Mouse (Mus musculus) left cerebral cortex, adult 11 months (tissue): Measurements from ENCODE around the gene Cd300c2.
"Not testable (repeated sequence)": the region's sequence is repeated elsewhere in the genome, so short reads cannot be mapped to it uniquely, and the experiment has no call there.

ENCODE experiments used
- DNase-seq: peaks from one replicate; pipeline ENCODE4 v3.0.0; 2022; ENCODE audit warnings: low spot score

Cd300c2 gene

DNA sequence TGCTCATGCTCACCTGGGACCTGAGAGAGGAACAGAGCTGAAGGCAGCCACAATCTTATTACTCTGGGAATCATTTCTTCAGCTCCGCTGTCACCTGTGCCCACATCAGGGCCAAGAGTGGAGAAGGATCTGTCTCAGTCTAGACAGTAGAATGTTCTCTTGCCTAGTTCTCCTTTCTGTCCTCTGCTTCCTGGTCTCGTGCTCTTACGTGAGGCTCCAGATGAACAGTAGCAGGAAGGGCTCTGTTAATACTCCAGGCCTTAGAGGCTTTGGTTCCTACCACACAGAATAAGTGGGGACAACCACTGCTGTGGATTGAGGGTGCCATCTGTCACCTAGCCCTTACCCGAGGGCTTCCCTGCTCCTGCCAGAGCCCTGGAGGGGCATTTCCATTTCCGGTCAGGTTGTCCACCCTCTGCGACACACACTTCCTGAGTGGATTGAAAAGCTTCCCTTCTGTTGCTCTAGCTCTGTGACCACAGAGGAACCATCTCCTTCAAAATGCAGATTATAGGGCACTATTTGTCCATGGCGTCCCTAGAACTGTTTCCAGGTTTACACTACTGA lies at the start of gene Cd300c2:
Gene Cd300c2 (minus strand): TSS at position 407 of the 567 bp plus-strand sequence.
- DNase-seq: no peak

DNA sequence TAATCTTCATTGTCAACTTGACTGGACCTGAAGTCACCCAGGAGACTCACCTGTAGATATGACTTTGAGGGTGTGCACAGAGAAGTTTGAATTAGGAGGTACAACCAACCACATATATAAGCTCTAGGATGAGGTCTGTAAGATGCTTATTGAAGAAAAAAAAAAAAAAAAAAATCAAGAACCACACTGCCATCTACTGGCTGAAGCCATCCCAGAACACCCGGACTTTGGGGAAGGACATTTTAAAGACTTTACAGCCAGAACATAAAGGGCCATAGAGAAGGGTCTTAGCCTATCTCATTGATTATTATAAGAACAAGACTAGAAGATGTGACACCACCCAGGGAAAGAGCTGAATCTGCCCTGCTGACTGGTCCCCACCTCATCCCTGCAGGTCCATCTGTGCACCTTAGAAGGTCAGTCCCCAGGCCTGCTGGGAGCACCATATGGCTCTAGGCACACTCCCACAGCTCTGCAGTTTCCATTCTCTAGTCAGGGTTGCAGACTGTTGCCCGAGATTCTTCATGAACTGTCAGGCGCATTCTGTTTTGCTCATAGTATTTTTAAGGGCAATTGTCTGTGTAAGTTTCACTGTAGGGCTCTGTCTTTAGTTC lies 47.7 kb upstream of the Cd300c2 start:
- no peak for DNase-seq

DNA sequence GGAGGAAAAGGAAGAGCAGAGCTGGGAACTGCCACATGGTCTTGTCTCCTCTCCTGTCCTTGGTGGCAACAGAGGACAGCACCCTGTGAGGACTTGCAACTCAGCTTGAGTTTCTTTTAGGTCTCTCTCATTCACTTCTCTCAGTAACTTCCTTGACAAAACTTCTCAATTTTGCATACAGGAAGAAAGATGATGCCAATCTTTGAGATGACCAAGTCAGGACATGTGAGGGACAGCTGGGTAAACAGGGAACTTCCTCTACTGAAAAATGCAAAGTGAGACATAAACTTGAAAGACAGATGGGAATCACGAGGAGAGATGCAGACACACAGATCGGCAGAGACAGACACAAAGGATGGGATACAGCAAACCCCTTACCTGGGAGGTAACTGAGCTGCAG lies 46.6 kb upstream of the Cd300c2 start, which contains the start of gene Cd300ld3:
Gene Cd300ld3 (minus strand): TSS at position 151 of the 400 bp plus-strand sequence.
- DNase-seq: no peak

DNA sequence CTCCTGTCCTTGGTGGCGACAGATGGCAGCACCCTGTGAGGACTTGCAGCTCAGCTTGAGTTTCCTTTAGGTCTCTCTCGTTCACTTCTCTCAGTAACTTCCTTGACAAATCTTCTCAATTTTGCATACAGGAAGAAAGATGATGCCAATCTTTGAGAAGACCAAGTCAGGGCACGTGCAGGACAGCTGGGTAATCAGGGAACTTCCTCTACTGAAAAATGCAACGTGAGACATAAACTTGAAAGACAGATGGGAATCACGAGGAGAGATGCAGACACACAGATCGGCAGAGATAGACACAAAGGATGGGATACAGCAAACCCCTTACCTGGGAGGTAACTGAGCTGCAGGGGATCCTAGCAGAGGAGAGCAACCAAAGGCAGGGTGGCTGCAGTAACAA lies 36.0 kb upstream of the Cd300c2 start, which contains the start of gene Cd300ld5:
Gene Cd300ld5 (minus strand): TSS at position 101 of the 400 bp plus-strand sequence.
- DNase-seq: not testable (repeated sequence)

DNA sequence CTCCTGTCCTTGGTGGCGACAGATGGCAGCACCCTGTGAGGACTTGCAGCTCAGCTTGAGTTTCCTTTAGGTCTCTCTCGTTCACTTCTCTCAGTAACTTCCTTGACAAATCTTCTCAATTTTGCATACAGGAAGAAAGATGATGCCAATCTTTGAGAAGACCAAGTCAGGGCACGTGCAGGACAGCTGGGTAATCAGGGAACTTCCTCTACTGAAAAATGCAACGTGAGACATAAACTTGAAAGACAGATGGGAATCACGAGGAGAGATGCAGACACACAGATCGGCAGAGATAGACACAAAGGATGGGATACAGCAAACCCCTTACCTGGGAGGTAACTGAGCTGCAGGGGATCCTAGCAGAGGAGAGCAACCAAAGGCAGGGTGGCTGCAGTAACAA lies 25.2 kb upstream of the Cd300c2 start, which contains the start of gene Cd300ld4:
Gene Cd300ld4 (minus strand): TSS at position 101 of the 400 bp plus-strand sequence.
- DNase-seq: not testable (repeated sequence)

DNA sequence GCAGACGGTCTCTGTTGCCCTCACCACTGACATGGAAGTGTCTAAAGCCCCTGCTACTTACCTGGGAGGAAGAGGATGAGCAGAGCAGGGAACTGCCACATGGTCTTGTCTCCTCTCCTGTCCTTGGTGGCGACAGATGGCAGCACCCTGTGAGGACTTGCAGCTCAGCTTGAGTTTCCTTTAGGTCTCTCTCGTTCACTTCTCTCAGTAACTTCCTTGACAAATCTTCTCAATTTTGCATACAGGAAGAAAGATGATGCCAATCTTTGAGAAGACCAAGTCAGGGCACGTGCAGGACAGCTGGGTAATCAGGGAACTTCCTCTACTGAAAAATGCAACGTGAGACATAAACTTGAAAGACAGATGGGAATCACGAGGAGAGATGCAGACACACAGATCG lies 14.4 kb upstream of the Cd300c2 start, which contains the start of gene Cd300ld2:
Gene Cd300ld2 (minus strand): TSS at position 101 of the 400 bp plus-strand sequence.
- not testable (repeated sequence) for DNase-seq

DNA sequence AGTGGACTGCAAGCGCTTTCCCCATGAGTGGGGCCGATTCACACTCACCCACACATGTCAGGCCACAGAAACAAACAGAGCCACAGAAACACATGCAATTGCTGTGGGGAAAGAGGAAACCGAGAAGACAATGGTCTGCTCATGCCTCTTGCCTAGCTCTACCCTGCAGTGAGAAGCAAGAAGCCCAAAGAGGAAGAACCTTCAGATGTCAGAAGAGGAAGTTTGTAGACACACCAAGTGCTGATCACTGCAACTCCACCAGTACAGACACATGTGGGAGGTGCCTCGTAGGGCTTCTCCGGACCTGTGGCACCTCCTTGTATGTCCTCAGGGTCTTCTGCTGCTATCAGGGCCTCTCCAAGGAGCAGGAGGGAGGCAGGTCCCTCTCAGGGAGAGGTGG lies 2.4 kb upstream of the Cd300c2 start:
- DNase-seq: no peak

DNA sequence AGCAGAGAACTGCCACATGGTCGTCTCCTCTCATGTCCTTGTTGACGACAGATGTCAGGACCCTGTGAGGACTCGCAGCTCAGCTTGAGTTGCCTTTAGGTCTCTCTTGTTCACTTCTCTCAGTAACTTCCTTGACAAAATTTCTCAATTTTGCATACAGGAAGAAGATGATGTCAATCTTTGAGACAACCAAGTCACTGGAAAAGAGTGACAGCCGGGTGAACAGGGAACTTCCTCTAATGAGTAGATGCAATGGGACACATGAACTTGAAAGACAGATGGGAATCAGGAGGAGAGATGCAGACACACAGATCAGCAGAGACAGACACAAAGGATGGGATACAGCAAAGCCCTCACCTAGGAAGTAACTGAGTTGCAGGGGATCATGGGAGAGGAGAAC lies 11.9 kb downstream of the Cd300c2 start, which contains the start of gene Cd300ld:
Gene Cd300ld (minus strand): TSS at position 130 of the 400 bp plus-strand sequence.
- DNase-seq: no peak

DNA sequence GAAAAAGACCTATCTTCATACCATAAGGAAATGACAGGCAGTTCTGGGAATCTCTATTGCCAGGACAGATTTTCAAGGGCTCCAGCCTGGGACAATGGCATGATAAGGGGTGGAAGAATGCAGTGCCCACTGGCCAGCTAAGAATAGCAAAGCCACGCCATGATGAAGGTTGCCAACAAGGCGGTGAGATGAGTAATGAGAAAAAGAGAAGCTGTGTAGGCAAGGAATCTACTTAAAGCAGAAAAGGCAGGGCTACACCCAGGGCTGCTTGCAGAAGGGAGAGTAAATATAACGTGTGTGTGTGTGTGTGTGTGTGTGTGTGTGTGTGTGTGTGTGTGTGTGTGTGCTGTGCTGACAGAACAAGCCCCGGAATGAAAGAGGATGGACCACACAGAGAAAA lies 19.8 kb downstream of the Cd300c2 start:
- no peak for DNase-seq

DNA sequence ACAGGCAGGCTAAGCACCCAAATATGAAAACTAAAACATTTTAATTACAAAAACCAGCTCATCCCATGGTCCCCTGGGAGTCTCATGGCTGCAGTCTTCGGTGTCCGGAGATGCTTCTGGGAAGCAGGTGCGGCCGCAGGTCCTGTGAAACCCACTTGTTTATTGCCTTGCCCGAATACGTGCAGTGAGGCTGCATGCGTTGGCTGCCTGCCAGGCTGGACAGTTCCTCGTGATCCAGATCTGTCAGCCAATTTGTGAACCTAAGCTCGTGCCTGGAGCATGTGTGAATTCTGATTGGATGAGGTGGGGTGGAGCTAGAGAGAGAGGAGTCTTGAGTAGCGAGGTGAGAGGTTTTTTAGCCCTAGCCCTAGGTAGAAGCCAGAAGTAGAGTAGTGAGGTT lies 29.0 kb downstream of the Cd300c2 start:
- DNase-seq: no peak

DNA sequence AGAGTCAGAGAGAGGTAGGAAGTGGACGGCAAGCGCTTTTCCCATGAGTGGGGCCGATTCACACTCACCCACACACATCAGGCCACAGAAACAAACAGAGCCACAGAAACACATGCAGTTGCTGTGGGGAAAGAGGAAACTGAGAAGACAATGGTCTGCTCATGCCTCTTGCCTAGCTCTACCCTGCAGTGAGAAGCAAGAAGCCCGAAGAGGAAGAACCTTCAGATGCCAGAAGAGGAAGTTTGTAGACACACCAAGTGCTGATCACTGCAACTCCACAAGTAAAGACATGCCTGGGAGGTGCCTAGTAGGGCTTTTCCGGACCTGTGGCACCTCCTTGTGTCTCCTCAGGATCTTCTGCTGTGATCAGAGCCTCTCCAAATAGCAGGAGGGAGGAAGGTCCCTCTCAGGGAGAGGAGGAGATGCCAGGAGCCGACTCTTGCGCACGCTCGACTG lies 32.9 kb downstream of the Cd300c2 start, which contains the start of gene Cd300c:
Gene Cd300c (minus strand): TSS at position 406 of the 456 bp plus-strand sequence.
- DNase-seq: no peak

DNA sequence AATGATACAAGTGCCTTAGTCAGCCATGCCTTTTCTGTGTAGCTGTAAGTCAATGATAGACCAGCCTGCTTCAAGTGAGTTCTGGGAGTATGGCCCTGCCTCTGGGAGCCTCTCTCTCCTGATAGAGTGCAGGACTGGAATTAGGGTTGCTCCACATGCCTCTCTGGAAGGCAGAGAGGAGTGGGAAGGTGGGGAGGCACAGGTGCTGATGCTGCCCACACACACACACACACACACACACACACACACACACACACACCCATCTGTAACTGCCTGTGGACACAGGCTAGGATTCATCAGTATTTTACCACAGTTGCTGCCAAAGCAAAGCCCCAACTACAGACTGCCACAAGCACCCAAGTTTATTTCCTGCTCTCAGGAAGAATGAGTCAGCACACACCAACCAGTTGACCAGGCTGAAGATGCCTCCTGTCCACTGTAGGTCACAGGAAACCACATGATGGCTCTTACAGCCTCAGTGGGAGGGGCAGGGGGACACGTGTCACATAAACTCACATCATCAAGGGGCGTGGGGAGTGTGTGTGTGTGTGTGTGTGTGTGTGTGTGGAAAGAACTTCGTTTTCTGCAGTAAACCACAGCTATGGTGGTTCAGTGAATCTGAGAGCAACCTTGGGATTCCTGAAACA lies 36.4 kb downstream of the Cd300c2 start:
- DNase-seq: no peak

DNA sequence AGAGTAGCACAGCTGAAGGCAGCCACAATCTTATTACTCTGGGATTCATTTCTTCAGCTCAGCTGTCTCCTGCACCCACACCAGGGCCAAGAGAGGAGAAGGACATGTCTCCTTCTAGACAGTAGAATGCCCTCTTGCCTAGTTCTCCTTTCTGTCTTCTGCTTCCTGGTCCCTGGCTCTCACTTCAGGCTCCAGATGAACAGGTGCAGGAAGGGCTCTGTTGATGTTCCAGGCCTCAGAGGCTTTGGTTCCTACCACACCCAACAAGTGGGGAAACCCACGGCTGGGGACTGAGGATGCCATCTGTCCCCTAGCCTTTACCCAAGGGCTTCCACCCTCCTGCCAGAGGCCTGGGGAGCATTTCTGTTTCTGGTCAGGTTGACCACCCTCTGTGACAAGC lies 41.3 kb downstream of the Cd300c2 start:
- DNase-seq: no peak
